Mouse (Mus musculus) kidney, adult 2 months (tissue): ENCODE results near the gene Nufip2. TPM values are rescaled to one million over a fixed set of nuclear protein-coding genes. Genes with fewer than 3 reads are reported as not detected.
"Not testable (repeated sequence)": the region's sequence is repeated elsewhere in the genome, so short reads cannot be mapped to it uniquely, and the experiment has no call there.

Experiments
- DNase-seq: peaks from one replicate; pipeline ENCODE4 v3.0.0; 2021
- H3K27ac ChIP-seq: fragments of 200-500 bp; 2 replicates; pipeline ENCODE4 v1.5.1; 2012; ENCODE audit warnings: low read depth, low read length, control low read depth, inconsistent platforms; ENCODE audit not compliant: insufficient read depth
- H3K27me3 ChIP-seq: fragments of 200-500 bp; replicated peaks from 2 replicates; pipeline ENCODE4 v1.6.1; 2012; ENCODE audit warnings: mild to moderate bottlenecking, moderate library complexity, low read length, inconsistent platforms; ENCODE audit not compliant: control insufficient read depth, insufficient read depth
- H3K36me3 ChIP-seq: fragments of 200-500 bp; 2 replicates; pipeline ENCODE4 v1.6.1; 2012; ENCODE audit warnings: mild to moderate bottlenecking, moderate library complexity, low read length, inconsistent platforms; ENCODE audit not compliant: control insufficient read depth, insufficient read depth
- H3K4me1 ChIP-seq: fragments of 200-500 bp; 2 replicates; pipeline ENCODE4 v1.6.1; 2011; ENCODE audit warnings: low read length; ENCODE audit not compliant: control insufficient read depth, insufficient read depth
- H3K4me3 ChIP-seq: fragments of 200-500 bp; 2 replicates; pipeline ENCODE4 v1.5.1; 2011; ENCODE audit warnings: mild to moderate bottlenecking, low read depth, low read length, control low read depth; ENCODE audit not compliant: insufficient read depth
- CTCF ChIP-seq: fragments of 200-500 bp; conservative IDR thresholded peaks from 2 replicates; pipeline ENCODE4 v1.5.1; 2011; ENCODE audit warnings: low read depth, mild to moderate bottlenecking, control low read depth, low read length, moderate library complexity, mixed read lengths; ENCODE audit not compliant: insufficient read depth, insufficient read length
- POLR2A ChIP-seq: fragments of 200-500 bp; IDR thresholded peaks from one replicate; pipeline ENCODE4 v1.6.1; 2011; ENCODE audit warnings: low read depth, low read length, control low read depth
- WGBS: fragments of 180-500 bp; shearing (Covaris S2); methylation state at CpG from one replicate; pipeline ENCODE4 v1.1.7; 2018; 5-methylcytosine and 5-hydroxymethylcytosine counted together
- polyA plus RNA-seq: library from polyadenylated mRNA; depleted of rRNA; stranded (reverse); fragments of >200 nt; gene quantifications from 2 replicates; pipeline ENCODE4 v1.2.3, GENCODE M21; 2012

Gene Nufip2
- polyA plus RNA-seq, 1 experiment: 13.5 TPM

DNA sequence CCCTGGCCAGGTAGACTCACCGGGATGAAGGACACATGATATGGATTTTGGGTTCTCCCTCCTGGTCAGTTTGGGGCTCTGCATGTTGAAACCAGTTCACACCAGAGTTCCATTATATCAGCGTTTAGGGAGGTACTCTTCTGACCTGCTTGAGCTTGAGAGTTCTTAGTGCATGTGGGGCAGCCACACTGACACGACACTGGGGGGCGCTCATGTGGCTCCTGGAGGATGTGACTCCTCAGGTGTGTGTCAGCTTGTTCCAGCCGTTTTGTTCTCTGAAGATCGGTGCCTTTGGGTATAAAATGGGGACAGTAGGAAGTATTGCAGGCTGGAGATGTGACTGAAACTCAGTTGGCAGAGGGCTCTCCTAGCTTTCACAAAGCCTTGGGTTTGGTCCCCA, 58.0 kb downstream of the Nufip2 start:
- peak; percentile 73 for DNase-seq
- TF ChIP-seq POLR2A (no peak), CTCF (peak; percentile 83)
- H3K4me1 ChIP-seq: no peaks in the 10 kb centered on the region
- no peaks in the 10 kb centered on the region for H3K27me3 ChIP-seq
- no peak overlapping the region for H3K4me3 ChIP-seq
- no peak overlapping the region for H3K27ac ChIP-seq
- WGBS: 16% methylated on average over 6 of the region's 6 CpGs
- no peaks in the 10 kb centered on the region for H3K36me3 ChIP-seq

GRCm38 (mm10) chr11:77746652-77747051, 60.7 kb downstream of the Nufip2 start:
- no peaks in the 10 kb centered on the region for H3K4me1 ChIP-seq
- H3K4me3 ChIP-seq: no peak overlapping the region
- DNase-seq: no peak
- WGBS: 89% methylated on average over 4 of the region's 4 CpGs
- H3K27me3 ChIP-seq: no peaks in the 10 kb centered on the region
- H3K36me3 ChIP-seq: no peaks in the 10 kb centered on the region
- no peak overlapping the region for H3K27ac ChIP-seq
- TF ChIP-seq CTCF: no peak
- TF ChIP-seq POLR2A: no peak

- not testable (repeated sequence) for H3K36me3 ChIP-seq, DNase-seq, H3K27me3 ChIP-seq, H3K27ac ChIP-seq, H3K4me3 ChIP-seq, H3K4me1 ChIP-seq
- WGBS: 89% methylated on average over 15 of the region's 15 CpGs
Measured at GRCm38 (mm10) chr11:77747103-77747502, 61.1 kb downstream of the Nufip2 start.

- DNase-seq: no peak
- no peak overlapping the region for H3K27ac ChIP-seq
- no peak for TF ChIP-seq CTCF
- no peak for TF ChIP-seq POLR2A
- WGBS: 89% methylated on average over 5 of the region's 5 CpGs
- H3K36me3 ChIP-seq: no peaks in the 10 kb centered on the region
- no peaks in the 10 kb centered on the region for H3K4me1 ChIP-seq
- no peak overlapping the region for H3K4me3 ChIP-seq
- no peaks in the 10 kb centered on the region for H3K27me3 ChIP-seq
Measured at GRCm38 (mm10) chr11:77748996-77749395, 63.0 kb downstream of the Nufip2 start.

DNA sequence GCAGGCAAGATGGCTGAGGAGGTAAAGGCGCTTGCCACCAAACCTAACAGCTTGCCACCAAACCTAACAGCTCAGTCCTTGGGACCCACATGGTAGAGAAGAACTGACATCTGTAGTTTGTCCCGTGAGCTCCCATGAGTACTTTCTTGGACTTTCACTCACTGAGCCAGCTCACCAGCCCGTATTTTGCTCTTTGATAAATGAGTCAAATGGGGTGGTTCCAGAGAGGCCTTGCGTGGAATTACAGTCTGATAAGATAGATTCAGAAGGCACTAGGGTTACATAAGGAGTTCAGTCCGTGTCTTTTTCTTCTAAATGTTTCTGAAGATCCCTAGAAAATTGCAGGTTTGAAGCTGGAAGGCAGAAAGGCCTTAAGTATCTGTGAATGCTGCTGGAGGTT, 66.6 kb downstream of the Nufip2 start:
- no peak overlapping the region for H3K27ac ChIP-seq
- no peaks in the 10 kb centered on the region for H3K4me1 ChIP-seq
- WGBS: 85% methylated on average over 5 of the region's 5 CpGs
- H3K4me3 ChIP-seq: no peak overlapping the region
- no peaks in the 10 kb centered on the region for H3K36me3 ChIP-seq
- no peaks in the 10 kb centered on the region for H3K27me3 ChIP-seq
- DNase-seq: no peak
- no peak for TF ChIP-seq POLR2A
- no peak for TF ChIP-seq CTCF

DNA sequence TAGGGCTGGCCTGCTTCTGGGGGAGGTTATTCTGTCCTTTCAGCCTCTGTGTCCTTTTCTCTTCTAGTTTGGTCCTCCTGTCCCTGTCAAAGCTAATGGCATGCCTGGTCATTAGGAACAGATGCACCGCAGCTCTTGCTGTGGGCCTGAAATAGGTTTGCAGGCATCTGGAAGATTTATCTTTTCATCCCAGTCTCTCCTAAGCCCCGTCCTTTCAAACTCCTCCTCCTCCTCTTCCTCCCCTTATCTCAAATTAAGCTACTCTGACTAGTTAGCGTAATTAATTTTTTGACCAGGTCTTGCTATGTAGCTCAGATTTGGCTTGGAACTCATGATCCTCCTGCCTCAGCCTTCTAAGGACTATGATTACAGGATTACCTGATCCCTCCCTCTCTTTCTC, 67.5 kb downstream of the Nufip2 start:
- Histone ChIP-seq H3K4me3 (no peak overlapping the region), H3K27me3 (no peaks in the 10 kb centered on the region), H3K4me1 (no peaks in the 10 kb centered on the region), H3K27ac (no peak overlapping the region), H3K36me3 (no peaks in the 10 kb centered on the region)
- TF ChIP-seq CTCF (no peak), POLR2A (no peak)
- WGBS: 85% methylated on average over 3 of the region's 3 CpGs
- DNase-seq: no peak

DNA sequence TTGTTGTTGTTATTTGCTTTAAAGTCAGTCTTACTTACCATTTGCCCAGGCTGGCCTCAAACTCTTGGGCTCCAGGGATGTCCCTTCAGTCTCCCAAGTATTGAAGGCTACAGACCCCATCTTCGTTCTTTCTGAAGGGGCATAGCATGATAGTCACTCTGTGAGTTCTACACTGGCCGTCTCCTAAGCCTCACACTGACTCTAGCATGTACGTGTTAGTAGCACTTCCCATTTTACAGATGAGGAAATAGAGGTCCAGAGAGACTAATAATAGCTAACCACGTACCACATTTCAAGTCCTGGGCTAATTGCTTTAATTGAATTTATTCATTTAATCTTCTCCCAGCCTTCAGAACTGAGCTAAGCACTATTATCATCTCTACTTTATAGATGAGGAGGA, 74.1 kb downstream of the Nufip2 start:
- TF ChIP-seq CTCF: no peak
- no peak for TF ChIP-seq POLR2A
- DNase-seq: no peak
- H3K4me1 ChIP-seq: peaks cover 8% of the 10 kb centered on the region; the same call in 1 of the 2 replicates
- H3K27ac ChIP-seq: no peak overlapping the region
- no peaks in the 10 kb centered on the region for H3K27me3 ChIP-seq
- H3K4me3 ChIP-seq: no peak overlapping the region
- no peaks in the 10 kb centered on the region for H3K36me3 ChIP-seq
- WGBS: 89% methylated on average over 4 of the region's 4 CpGs

DNA sequence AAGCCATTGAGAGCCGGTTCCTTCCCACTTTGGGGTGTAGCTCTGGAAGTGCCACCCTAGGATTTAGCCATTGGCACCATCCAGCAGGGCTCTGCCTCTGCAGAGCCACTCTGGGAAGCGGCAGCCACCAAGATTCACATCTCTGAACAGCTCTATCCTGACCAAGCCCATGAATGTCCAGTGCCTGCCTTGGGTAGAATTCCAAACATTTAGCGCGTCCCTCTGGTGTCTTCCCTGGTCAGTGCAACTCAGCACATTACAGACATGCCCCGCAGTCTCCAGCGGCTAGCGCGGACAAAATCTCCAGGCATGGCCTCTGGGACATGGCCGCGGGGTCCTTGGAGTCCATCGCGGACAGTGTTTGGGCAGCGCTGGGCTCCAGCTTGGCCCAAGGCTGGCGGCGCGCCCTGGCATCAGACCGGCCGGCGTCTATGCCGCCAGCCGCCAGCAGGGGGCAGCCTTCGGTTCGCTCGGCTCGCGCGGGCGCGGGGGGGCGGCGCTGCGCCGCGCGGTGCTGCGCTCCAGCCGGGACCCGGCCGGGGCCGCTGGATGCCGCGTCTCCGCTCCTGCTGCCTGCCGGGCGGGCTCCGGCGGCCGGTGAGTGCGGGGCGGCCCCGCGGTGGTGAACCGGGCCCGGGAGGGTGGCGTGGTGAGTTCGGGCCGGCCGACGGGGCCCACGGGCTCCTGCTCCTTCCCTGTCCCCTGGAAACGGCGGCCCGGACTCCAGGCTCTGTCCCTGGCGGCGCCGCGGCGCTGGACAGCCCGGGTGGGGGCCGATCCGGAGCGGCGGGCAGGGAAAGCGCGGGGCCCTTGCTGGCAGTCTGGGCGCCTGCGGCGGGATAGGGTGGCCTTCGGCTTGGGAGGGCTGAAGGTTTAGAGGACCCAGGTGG, 77.1 kb downstream of the Nufip2 start, which contains the start of gene Myo18a:
Gene Myo18a, plus strand, starts transcription at position 464 of the 890 bp plus-strand sequence.
- H3K27me3 ChIP-seq: no peaks in the 10 kb centered on the region
- DNase-seq: peak; percentile 90
- peaks cover 20% of the 10 kb centered on the region for H3K4me1 ChIP-seq
- H3K36me3 ChIP-seq: no peaks in the 10 kb centered on the region
- TF ChIP-seq POLR2A (no peak), CTCF (peak; percentile 62)
- peak within 1 kb of the TSS; percentile 89 for H3K4me3 ChIP-seq
- H3K27ac ChIP-seq: peak within 1 kb of the TSS; percentile 95
- WGBS: 2% methylated on average over 79 of the region's 79 CpGs
